Mouse (Mus musculus) kidney, postnatal 0 days (tissue): ENCODE measurements at regions not wholly inside any gene's neighbourhood (a gene's known extent, or its start where the extent isn't known, plus 50 kb on each side); places are given as distances from the start of the nearest gene placed in this dataset.
A peak's percentile ranks its signal among the peaks of the same experiment; 100 is the strongest.

Experiments used
- ATAC-seq: fragments of 200-750 bp; cut with Nextera tagmentation; replicated peaks from 2 replicates; pipeline ENCODE4 v1.8.0; 2017; ENCODE audit warnings: low read depth, moderate number of reproducible peaks, moderate TSS enrichment, moderate library complexity; ENCODE audit not compliant: low FRiP score
- DNase-seq: peaks from one replicate; pipeline ENCODE4 v3.0.0-alpha.2; 2016; ENCODE audit warnings: low spot score
- H3K27ac ChIP-seq: fragments of 300-500 bp; sonication (generic); 2 replicates; pipeline ENCODE4 v1.5.1; 2014; ENCODE audit warnings: mild to moderate bottlenecking
- H3K27me3 ChIP-seq: fragments of 300-500 bp; sonication (generic); 2 replicates; pipeline ENCODE4 v1.6.1; 2014; ENCODE audit warnings: low read length, mixed read lengths; ENCODE audit not compliant: insufficient read depth
- H3K36me3 ChIP-seq: fragments of 300-500 bp; sonication (generic); 2 replicates; pipeline ENCODE4 v1.6.1; 2014; ENCODE audit warnings: low read length, mixed read lengths; ENCODE audit not compliant: insufficient read depth
- H3K4me1 ChIP-seq: fragments of 300-500 bp; sonication (generic); replicated peaks from 2 replicates; pipeline ENCODE4 v1.6.1; 2014; ENCODE audit warnings: antibody characterized with exemption, low read length, mixed read lengths; ENCODE audit not compliant: insufficient read depth
- H3K4me2 ChIP-seq: fragments of 300-500 bp; sonication (generic); 2 replicates; pipeline ENCODE4 v1.6.1; 2014; ENCODE audit warnings: mild to moderate bottlenecking, low read length, moderate library complexity, mixed read lengths
- H3K4me3 ChIP-seq: fragments of 300-500 bp; sonication (generic); replicated peaks from 2 replicates; pipeline ENCODE4 v1.5.1; 2014; ENCODE audit warnings: low read depth, low read length
- H3K9ac ChIP-seq: fragments of 300-500 bp; sonication (generic); 2 replicates; pipeline ENCODE4 v1.6.1; 2014; ENCODE audit warnings: low read depth, low read length
- H3K9me3 ChIP-seq: fragments of 300-500 bp; sonication (generic); replicated peaks from 2 replicates; pipeline ENCODE4 v1.6.1; 2016; ENCODE audit warnings: low read length, inconsistent platforms, mixed read lengths
- CTCF ChIP-seq: IDR thresholded peaks from 2 replicates; pipeline ENCODE4 v1.5.1; 2016; ENCODE audit warnings: antibody characterized with exemption, low read depth, mild to moderate bottlenecking, moderate library complexity
- WGBS: fragments of 180-500 bp; shearing (Covaris S2); extraction: QIAGEN DNeasy Blood & Tissue Kit; methylation state at CpG from one replicate; pipeline ENCODE4 v1.1.7; 2014; 5-methylcytosine and 5-hydroxymethylcytosine counted together

DNA sequence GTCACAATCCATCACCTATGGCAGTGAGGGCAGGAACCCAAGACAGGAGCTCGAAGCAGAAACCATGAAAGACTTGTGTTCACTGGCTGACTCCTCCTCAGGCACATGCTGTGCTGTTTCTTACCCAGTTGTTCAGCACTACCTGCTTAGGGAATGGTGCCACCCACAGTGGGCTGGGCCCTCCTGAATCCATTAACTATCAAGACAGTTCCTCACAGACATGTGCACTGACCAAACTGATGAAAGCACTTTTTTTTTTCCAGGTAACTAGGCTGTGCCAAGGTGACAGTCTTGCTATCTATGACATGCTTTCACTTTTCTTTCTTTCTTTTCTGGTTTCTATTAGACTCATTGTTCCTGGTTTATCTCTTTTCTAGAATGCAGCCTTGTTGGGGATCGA lies 162.1 kb upstream of the Ctnnb1 start:
- no peak for ATAC-seq
- TF ChIP-seq CTCF: no peak
- no peak overlapping the region for H3K27ac ChIP-seq
- peaks cover 19% of the 10 kb centered on the region for H3K4me1 ChIP-seq
- H3K9ac ChIP-seq: no peak overlapping the region
- no peaks in the 10 kb centered on the region for H3K27me3 ChIP-seq
- 63% methylated on average over 2 of the region's 2 CpGs for WGBS
- H3K36me3 ChIP-seq: no peaks in the 10 kb centered on the region
- H3K4me3 ChIP-seq: no peak overlapping the region
- no peak overlapping the region for H3K4me2 ChIP-seq
- H3K9me3 ChIP-seq: no peaks in the 10 kb centered on the region
- no peak for DNase-seq

DNA sequence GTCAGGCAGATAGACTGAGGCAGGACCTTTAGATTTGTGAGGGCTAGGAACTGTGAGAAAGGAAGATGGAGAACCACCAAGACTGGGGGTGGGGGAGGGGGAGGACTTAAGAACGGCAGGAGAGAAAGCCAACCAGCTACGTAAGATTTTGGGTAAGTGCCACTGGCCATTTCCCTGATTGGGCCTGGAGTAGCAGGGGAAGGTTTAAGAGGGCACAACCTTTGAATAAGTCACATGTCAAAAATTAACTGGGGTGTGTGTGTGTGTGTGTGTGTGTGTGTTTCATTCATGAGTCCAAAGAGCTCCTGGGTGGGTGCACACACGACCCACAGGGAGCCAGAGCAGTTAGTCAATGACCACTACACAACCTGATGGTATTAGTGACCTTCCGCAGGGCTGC lies 161.6 kb upstream of the Ctnnb1 start:
- Histone ChIP-seq H3K27ac (no peak overlapping the region), H3K4me2 (no peak overlapping the region), H3K4me1 (peaks cover 19% of the 10 kb centered on the region), H3K36me3 (no peaks in the 10 kb centered on the region), H3K9ac (no peak overlapping the region), H3K27me3 (no peaks in the 10 kb centered on the region), H3K4me3 (no peak overlapping the region), H3K9me3 (no peaks in the 10 kb centered on the region)
- ATAC-seq (no peak), DNase-seq (no peak)
- no peak for TF ChIP-seq CTCF
- WGBS: 75% methylated on average over 4 of the region's 4 CpGs

DNA sequence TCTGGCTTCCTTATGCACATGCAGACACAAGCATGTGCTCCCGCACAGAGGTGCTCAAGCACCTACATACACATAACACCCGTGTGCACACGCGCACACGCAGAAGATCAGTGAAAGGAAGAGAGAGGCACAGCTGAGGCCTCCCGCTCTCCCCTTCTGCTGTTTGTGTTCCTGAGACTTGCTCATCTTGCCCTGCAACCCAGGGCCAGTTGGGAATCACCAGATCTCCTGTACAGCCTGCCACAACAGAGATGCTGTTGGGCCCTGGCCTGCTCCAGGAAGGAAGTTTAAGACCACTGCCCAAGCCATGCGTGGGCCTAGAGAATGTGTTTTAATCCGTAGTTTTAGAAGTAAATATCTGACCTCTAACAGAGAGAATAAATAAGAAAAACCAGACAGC lies 160.0 kb upstream of the Ctnnb1 start:
- Histone ChIP-seq H3K4me1 (peaks cover 17% of the 10 kb centered on the region), H3K9ac (no peak overlapping the region), H3K27ac (no peak overlapping the region), H3K27me3 (no peaks in the 10 kb centered on the region), H3K9me3 (no peaks in the 10 kb centered on the region), H3K4me2 (no peak overlapping the region), H3K4me3 (no peak overlapping the region), H3K36me3 (no peaks in the 10 kb centered on the region)
- no peak for ATAC-seq
- 74% methylated on average over 8 of the region's 8 CpGs for WGBS
- DNase-seq: no peak
- no peak for TF ChIP-seq CTCF

DNA sequence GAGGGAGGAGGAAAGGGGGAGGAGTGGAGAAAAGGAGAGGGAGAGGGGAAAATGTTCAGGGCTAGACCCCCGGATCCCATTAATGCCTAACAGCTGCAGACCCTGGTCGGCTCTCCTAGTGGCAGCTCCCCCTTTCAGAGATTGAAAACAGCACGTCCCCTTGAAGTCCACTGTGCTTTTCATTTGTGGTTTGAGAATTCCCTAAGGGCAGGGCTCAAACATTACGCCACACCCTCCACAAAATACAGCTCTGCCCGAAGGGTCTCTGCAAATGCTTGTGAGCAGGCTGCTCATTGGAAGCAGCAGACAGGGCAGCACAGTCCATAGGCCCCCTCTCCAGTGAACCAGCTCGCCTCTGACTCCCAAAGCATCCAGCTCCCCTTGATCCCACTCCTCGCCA lies 159.3 kb upstream of the Ctnnb1 start:
- Histone ChIP-seq H3K9me3 (no peaks in the 10 kb centered on the region), H3K4me2 (no peak overlapping the region), H3K4me3 (no peak overlapping the region), H3K9ac (no peak overlapping the region), H3K36me3 (no peaks in the 10 kb centered on the region), H3K27me3 (no peaks in the 10 kb centered on the region), H3K4me1 (peaks cover 11% of the 10 kb centered on the region), H3K27ac (no peak overlapping the region)
- no peak for TF ChIP-seq CTCF
- ATAC-seq: no peak
- WGBS: 39% methylated on average over 7 of the region's 7 CpGs
- peak; percentile 61 for DNase-seq

DNA sequence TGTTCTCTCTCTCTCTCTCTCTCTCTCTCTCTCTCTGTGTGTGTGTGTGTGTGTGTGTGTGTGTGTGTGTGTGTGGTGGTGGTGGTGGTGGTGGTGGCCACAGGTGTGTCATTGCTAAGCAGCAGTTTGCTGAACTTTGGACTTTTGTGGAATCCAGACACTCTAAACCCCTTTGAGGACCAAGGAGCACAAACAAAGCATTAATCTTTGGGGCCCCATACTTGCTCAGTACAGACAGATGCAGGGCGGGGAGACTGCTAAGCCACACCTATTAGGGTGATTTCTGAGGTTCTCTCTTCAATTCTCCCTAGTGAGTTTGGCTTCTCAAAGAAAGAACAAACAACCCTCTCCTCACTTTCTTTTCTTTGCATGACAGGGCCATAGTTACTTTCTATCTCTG lies 158.1 kb upstream of the Ctnnb1 start:
- no peak overlapping the region for H3K4me3 ChIP-seq
- no peaks in the 10 kb centered on the region for H3K9me3 ChIP-seq
- WGBS: 24% methylated on average over 1 of the region's 1 CpGs
- no peak overlapping the region for H3K4me2 ChIP-seq
- DNase-seq: peak; percentile 64
- H3K4me1 ChIP-seq: peaks cover 17% of the 10 kb centered on the region
- H3K9ac ChIP-seq: no peak overlapping the region
- TF ChIP-seq CTCF: no peak
- H3K27me3 ChIP-seq: no peaks in the 10 kb centered on the region
- ATAC-seq: 0 out of 2 replicates have a peak, but pooled peaks have one; percentile 45
- no peaks in the 10 kb centered on the region for H3K36me3 ChIP-seq
- no peak overlapping the region for H3K27ac ChIP-seq

DNA sequence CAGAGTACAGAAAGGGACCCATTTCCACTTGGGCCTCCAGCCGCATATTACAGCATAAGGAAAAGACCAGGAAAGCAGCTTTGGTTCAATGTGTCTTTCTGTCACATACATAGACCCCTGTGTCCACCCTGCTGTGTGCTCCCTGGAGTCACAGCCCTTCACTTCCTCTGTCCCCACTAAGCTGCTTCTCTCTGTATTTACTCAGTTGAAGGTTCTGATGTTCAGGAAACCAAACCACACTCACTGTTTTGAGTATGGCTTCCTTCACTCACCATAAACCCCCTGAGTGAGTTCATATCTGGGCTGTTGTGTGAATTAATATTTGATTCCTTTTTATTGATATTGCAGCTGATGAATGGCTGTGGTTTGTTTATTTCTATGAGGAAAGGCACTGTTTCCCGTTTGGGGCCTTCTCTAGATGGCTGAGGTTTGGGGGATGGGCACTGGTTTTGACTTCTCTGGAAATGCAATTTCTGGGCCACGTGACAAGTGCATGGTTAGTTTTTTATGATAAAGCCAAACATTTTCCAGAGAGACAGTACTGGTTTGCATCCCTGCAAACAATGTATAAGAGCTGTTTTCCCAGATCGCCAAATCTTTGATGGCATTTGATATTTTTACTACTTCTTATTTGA lies 157.0 kb upstream of the Ctnnb1 start:
- Histone ChIP-seq H3K36me3 (no peaks in the 10 kb centered on the region), H3K4me3 (no peak overlapping the region), H3K27ac (no peak overlapping the region), H3K4me2 (no peak overlapping the region), H3K9ac (no peak overlapping the region), H3K9me3 (no peaks in the 10 kb centered on the region), H3K27me3 (no peaks in the 10 kb centered on the region), H3K4me1 (peaks cover 17% of the 10 kb centered on the region)
- no peak for TF ChIP-seq CTCF
- ATAC-seq: no peak
- DNase-seq: no peak
- 52% methylated on average over 4 of the region's 4 CpGs for WGBS

DNA sequence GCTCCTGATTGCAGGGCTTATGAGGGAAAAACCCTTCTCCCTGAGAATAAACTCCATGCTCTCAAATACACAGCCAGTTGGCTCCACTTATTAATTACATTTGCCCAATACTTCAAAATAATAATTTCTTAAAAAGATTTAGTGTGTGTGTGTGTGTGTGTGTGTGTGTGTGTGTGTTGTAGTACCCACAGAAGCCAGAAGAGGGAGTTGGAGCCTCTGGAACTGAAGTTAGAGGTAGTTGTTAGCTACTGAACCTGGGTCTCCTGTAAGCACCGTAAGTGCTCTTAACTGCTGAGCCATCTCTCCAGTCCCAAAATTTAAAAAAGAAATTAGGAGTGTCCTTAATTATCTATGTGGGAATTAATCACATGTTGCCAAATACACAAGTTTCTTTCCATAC lies 154.8 kb upstream of the Ctnnb1 start:
- H3K27ac ChIP-seq: no peak overlapping the region
- ATAC-seq: no peak
- no peak for DNase-seq
- no peaks in the 10 kb centered on the region for H3K9me3 ChIP-seq
- H3K36me3 ChIP-seq: no peaks in the 10 kb centered on the region
- H3K4me2 ChIP-seq: no peak overlapping the region
- TF ChIP-seq CTCF: peak; percentile 45
- peaks cover 20% of the 10 kb centered on the region for H3K4me1 ChIP-seq
- no peak overlapping the region for H3K4me3 ChIP-seq
- H3K9ac ChIP-seq: no peak overlapping the region
- H3K27me3 ChIP-seq: no peaks in the 10 kb centered on the region
- 94% methylated on average over 1 of the region's 1 CpGs for WGBS
